Comparison of ENCODE assay signal across 27 mouse cellular contexts in the genomic region with DNA sequence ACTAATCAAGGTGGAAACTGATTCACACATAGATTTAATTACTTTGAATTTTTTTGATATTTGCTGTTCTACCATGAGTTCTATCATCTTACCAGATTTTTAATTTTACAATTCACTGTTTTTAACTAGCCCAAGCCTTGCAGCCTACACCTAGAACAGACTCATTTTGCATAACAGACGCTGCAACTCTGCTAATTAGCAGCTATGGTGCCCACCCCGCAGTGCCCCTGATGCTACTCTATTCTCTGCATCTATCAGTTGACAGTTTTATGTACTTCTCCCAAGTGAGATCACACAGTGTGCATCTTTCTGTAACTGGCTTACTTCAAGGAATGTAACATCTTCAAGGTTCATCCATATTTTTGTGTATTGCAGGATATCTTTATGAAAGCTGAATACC.
DNase-seq lines count a peak whose midpoint lies in the region; ATAC-seq lines count a peak whose summit lies in the region.
"Had no signal": no experiment of that assay in that cellular context is flagged by ENCODE, and none has a peak within 500 bp of the region (broad histone marks: within the 10 kb centered on the region; RNA-seq: fewer than 3 reads in every experiment).

No protein-coding gene starts in this region.

- intact Hi-C loops in left cerebral cortex, postnatal 10 days (cut with DNase I), result no loop called here

- no peak overlapping the region for H3K9ac ChIP-seq in forebrain, embryonic 13.5 days
- no peak overlapping the region for H3K9ac ChIP-seq in forebrain, embryonic 16.5 days (replicated peaks; ENCODE audit: low read depth, low read length)
- H3K9ac ChIP-seq: embryonic facial prominence, embryonic 12.5 days; embryonic facial prominence, embryonic 15.5 days; heart, embryonic 12.5 days; heart, embryonic 15.5 days; hindbrain, embryonic 14.5 days had no signal

- no peak overlapping the region for H3K4me3 ChIP-seq in forebrain, embryonic 13.5 days
- no peak overlapping the region for H3K4me3 ChIP-seq in forebrain, embryonic 10.5 days
- no peak overlapping the region for H3K4me3 ChIP-seq in forebrain, embryonic 16.5 days (replicated peaks; ENCODE audit: low read length)
- H3K4me3 ChIP-seq: embryonic facial prominence, embryonic 12.5 days; embryonic facial prominence, embryonic 15.5 days; heart, embryonic 12.5 days; heart, embryonic 15.5 days had no signal

- no peak overlapping the region for H3K27ac ChIP-seq in forebrain, embryonic 13.5 days
- H3K27ac ChIP-seq in forebrain, embryonic 10.5 days, result no peak overlapping the region
- H3K27ac ChIP-seq in forebrain, embryonic 16.5 days (ENCODE audit: low read length), result no peak overlapping the region
- H3K27ac ChIP-seq: embryonic facial prominence, embryonic 12.5 days; embryonic facial prominence, embryonic 15.5 days; heart, embryonic 15.5 days; hindbrain, embryonic 14.5 days; hindbrain, postnatal 0 days had no signal

- no peak overlapping the region for H3K4me2 ChIP-seq in forebrain, embryonic 13.5 days
- H3K4me2 ChIP-seq in forebrain, embryonic 16.5 days (ENCODE audit: low read length), result no peak overlapping the region
- H3K4me2 ChIP-seq: embryonic facial prominence, embryonic 12.5 days; embryonic facial prominence, embryonic 15.5 days; heart, embryonic 12.5 days; heart, embryonic 15.5 days; hindbrain, embryonic 14.5 days had no signal

- ATAC-seq in forebrain, embryonic 13.5 days, result 0 out of 2 replicates have a peak, but pooled peaks have one; percentile 24
- ATAC-seq in frontal cortex, adult (ENCODE audit: low TSS enrichment), result peak; percentile 18; the same call in 1 of the 2 replicates
- peak; percentile 55 for ATAC-seq in forebrain, embryonic 16.5 days
- ATAC-seq: activated CD4-positive, CD25-positive, alpha-beta regulatory T cell, adult 4 months; hindbrain, postnatal 0 days; intestine, postnatal 0 days had no signal

- 63% methylated on average over 2 of the region's 2 CpGs for WGBS in forebrain, embryonic 13.5 days
- WGBS in forebrain, embryonic 10.5 days, result 87% methylated on average over 2 of the region's 2 CpGs
- WGBS in forebrain, embryonic 16.5 days, result 39% methylated on average over 2 of the region's 2 CpGs

- DNase-seq in forebrain, embryonic 10.5 days (ENCODE audit: extremely low spot score, low spot score), result no peak
- DNase-seq in frontal cortex, adult 2 months (ENCODE audit: extremely low spot score in 1 of 2, low spot score in 1 of 2), result no peak
- peak; percentile 41 for DNase-seq in layer of hippocampus, adult 9-11 months
- no peak for DNase-seq in layer of hippocampus, adult 8-10 months (ENCODE audit: low spot score in 2 of 2)
- DNase-seq in left cerebral cortex, postnatal 10 days (ENCODE audit: extremely low spot score in 1 of 2, low spot score in 2 of 2), result no peak
- DNase-seq: adrenal gland, adult 8-10 months; adrenal gland, postnatal 25 days; cerebellum, adult 11 months; cerebellum, adult 2 months; cerebellum, adult 9-11 months; cerebellum, postnatal 25 days; gastrocnemius, postnatal 10 days; heart, adult 11 months; heart, postnatal 14 days; heart, postnatal 4 days; kidney, adult 2 months had no signal

- no peaks in the 10 kb centered on the region for H3K27me3 ChIP-seq in forebrain, embryonic 13.5 days
- H3K27me3 ChIP-seq in forebrain, embryonic 10.5 days (ENCODE audit: poor library complexity, severe bottlenecking), result no peaks in the 10 kb centered on the region
- no peaks in the 10 kb centered on the region for H3K27me3 ChIP-seq in forebrain, embryonic 16.5 days (replicated peaks; ENCODE audit: control insufficient read depth, insufficient read depth, low read length)
- H3K27me3 ChIP-seq: embryonic facial prominence, embryonic 12.5 days; embryonic facial prominence, embryonic 15.5 days; heart, embryonic 12.5 days; heart, embryonic 15.5 days had no signal

- no peaks in the 10 kb centered on the region for H3K9me3 ChIP-seq in forebrain, embryonic 13.5 days (replicated peaks)
- no peaks in the 10 kb centered on the region for H3K9me3 ChIP-seq in forebrain, embryonic 10.5 days
- H3K9me3 ChIP-seq in forebrain, embryonic 16.5 days (ENCODE audit: control insufficient read depth, low read length), result no peaks in the 10 kb centered on the region
- H3K9me3 ChIP-seq: embryonic facial prominence, embryonic 12.5 days; embryonic facial prominence, embryonic 15.5 days; heart, embryonic 12.5 days; heart, embryonic 15.5 days had no signal

- no peaks in the 10 kb centered on the region for H3K36me3 ChIP-seq in forebrain, embryonic 13.5 days (ENCODE audit: poor library complexity, severe bottlenecking)
- no peaks in the 10 kb centered on the region for H3K36me3 ChIP-seq in forebrain, embryonic 10.5 days (replicated peaks)
- no peaks in the 10 kb centered on the region; the same call in 1 of the 2 replicates for H3K36me3 ChIP-seq in forebrain, embryonic 16.5 days (ENCODE audit: control insufficient read depth, insufficient read depth)
- H3K36me3 ChIP-seq: embryonic facial prominence, embryonic 12.5 days; embryonic facial prominence, embryonic 15.5 days; heart, embryonic 15.5 days had no signal

- H3K4me1 ChIP-seq in forebrain, embryonic 13.5 days, result no peaks in the 10 kb centered on the region
- peaks cover 8% of the 10 kb centered on the region for H3K4me1 ChIP-seq in forebrain, embryonic 10.5 days
- no peaks in the 10 kb centered on the region; the same call in 1 of the 2 replicates for H3K4me1 ChIP-seq in forebrain, embryonic 16.5 days (replicated peaks; ENCODE audit: control insufficient read depth, insufficient read depth, low read length)
- H3K4me1 ChIP-seq: embryonic facial prominence, embryonic 12.5 days; embryonic facial prominence, embryonic 15.5 days had no signal
